Mouse (Mus musculus): ENCODE results near the gene 4930524J08Rik. TPM values are rescaled to one million over a fixed set of nuclear protein-coding genes. Genes with fewer than 3 reads are reported as not detected.

Gene 4930524J08Rik
- total RNA-seq, 2 experiments from 2014 or later, result 0.79 TPM; not detected in 1

DNA sequence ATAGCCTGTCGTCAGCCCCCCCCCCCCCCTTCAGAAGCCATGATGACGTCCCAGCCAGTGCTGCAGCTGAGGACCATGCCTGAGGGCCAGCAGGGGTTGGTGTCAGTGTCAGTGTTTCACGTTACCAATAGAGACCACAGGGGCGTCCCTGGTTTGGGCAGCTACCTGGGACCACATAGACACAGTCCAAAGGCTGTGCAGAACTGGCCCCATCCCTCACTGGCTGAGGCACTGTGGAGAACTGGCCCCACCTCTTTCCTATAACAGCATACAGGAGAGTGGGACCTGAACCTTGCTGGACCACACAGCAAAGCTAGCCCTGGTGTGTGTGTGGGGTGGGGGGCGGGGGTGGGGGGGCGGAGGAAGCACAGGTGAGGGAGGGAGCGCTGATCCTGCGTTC is 21.6 kb downstream of the 4930524J08Rik start:
- intact Hi-C loops (cut with DNase I), result no loop called here
- DNase-seq, result no peak

DNA sequence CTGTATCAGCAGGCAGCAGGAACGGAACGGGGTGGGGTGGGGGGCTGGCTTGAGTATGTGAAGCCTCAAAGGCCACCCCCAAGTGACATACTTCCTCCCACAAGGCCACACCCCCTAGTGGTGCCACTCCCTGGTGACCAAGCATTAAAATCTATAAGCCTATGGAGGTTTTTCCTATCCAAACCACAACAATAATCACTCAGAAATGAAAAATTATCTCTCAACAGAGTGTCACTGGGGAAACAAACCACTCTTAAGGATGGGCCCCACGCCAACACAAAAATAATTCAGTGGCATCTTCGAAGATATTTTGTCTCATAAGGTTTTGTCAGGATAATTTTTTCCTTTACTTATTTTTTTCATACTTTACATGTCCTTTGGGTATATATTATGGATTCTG is 25.0 kb downstream of the 4930524J08Rik start:
- DNase-seq, result no peak
- intact Hi-C loops (cut with DNase I), result no loop called here

DNA sequence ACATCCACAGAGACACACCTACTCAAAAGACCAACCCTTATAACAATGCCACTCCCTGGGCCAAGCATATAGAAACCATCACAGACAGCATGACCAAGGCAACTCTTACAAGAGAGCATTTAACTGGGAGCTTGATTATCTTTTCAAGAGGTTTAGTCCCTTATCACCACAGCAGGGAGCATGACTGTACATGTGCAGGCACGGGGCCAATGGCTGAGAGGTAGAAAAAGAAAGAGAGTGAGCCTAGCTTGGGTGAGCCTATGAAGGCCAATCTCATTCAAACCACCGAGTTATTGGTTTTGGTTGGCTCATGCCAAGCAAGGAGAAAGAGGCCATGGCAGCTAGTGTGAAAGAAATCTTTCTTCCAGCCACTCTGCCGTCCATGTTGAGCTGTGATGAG is 26.6 kb downstream of the 4930524J08Rik start:
- no peak for DNase-seq
- intact Hi-C loops (cut with DNase I), result no loop called here

DNA sequence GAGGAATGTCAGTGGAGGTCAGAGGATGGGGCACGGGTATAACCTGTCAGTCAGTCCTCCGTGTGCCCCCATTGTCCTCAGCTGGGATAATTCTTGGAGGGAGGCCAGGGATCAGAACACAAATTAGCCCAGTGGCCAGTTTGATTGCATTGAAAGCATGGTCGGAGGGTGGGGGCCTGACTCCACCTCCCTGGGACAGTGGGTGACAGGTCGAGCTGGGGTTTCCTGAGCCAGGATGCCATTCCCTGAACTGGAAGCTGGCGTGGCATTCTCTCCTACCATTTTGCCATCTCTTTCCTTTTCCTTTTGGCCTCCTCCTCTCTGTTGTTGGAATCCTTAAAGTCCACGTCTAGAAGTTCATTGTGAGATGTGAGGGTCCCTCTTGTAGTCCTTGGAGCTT is 27.0 kb downstream of the 4930524J08Rik start:
- DNase-seq, result no peak
- intact Hi-C loops (cut with DNase I), result no loop called here

DNA sequence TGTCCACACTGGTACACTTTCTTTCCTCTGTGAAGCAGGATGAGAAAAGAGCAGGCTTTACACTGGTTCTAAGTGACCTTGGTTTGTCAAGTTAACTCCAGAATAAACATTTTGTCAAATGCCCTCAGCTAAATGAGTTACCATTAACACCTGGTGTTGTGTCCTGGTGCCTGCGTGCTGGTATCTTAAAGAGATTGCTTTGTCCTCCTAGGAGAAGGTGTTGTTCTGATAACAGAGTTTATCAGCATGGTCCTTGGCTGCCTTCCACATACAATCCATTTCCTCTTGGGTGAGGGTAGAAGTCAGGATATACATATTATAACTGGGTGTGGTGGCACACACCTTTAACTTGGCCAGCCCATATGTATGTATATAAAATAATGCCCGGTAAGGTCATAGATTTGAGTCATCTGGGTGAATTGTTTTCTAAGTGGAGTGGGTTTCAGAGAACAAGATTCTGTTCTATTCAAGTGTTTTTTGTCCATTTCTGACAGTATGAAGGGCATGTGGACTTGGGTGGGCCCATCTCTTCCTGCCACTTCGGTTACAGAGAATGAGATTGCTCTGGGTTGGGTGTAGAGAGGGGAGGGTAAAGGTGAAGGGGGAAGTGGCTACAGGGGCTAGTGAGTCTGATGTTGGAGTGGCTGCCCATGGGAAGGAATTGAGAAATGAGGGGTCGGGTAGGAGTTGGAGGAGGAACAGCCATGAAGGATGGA is 27.6 kb downstream of the 4930524J08Rik start:
- DNase-seq, result no peak
- intact Hi-C loops (cut with DNase I), result no loop called here

DNA sequence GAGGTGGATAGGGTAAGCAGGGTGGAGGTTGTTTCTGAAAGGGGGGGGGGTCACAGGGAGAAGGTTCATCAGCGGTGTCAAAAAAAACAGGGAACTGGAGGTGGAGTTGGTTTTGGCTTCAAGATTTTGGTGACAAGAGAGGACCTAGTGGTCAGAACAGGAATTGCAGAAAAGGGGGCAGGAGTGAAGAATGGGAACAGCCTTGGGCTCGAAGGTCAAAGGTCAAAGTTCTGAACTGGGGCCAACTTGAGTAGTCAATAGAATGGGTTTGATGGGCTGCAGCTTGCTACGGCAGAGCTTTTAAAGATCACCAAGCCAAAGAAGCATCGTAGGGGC is 28.1 kb downstream of the 4930524J08Rik start:
- no peak for DNase-seq
- intact Hi-C loops (cut with DNase I), result no loop called here

DNA sequence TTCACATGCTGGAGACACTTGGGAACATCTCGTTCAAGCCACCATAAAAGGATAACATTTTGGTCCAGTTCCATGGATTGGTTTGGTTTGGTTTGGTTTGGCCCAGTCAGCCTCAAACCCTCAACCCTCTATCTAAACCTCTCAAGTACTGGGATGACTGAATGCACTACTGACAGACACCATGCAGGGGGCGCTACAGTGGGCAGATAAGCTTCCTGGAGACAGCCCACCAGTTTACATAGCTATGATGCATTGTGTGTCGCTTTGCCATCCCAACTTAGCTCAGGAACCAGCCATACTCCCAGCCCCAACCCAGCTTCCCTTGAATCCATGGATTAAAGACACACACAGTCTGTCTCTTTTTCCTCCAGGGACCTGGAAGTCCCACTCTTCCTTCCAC is 29.6 kb downstream of the 4930524J08Rik start:
- DNase-seq, result no peak

DNA sequence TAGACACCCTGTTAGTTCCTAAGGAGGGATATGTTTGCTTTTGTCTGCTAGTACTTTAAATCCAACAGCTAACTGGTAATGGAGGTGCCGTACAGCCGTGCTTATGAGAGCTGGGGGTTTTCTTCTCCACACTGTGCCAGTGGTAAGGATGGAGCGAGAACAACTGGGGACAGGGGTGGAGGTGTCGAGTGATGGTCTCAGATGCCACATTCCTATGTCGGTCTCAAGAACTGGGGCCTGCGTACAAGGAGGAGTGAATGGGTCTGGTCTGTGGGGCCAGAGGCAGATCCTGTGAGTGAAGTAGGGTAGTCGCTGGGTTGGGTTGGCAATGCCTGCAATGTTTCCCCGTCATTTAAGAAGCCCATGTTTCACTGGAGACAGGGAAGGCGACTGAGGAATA is 33.7 kb downstream of the 4930524J08Rik start:
- intact Hi-C loops (cut with DNase I), result no loop called here
- DNase-seq, result no peak

More for the DNA sequence above, 29.6 kb downstream of the 4930524J08Rik start:
- intact Hi-C loops (cut with DNase I), result no loop called here

DNA sequence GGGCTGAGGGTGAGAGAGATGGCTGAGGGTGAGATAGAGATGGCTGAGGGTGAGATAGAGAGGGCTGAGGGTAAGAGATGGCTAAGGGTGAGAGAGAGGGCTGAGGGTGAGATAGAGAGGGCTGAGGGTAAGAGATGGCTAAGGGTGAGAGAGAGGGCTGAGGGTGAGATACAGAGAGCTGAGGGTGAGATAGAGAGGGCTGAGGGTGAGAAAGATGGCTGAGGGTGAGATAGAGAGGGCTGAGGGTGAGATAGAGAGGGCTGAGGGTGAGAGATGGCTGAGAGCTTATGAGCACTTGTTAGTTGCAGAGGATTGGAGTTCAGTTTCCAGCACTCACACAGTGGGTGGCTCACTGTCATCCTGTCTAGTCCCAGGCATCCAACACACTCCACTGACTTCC is 41.2 kb downstream of the 4930524J08Rik start:
- no peak for DNase-seq
- intact Hi-C loops (cut with DNase I), result no loop called here

DNA sequence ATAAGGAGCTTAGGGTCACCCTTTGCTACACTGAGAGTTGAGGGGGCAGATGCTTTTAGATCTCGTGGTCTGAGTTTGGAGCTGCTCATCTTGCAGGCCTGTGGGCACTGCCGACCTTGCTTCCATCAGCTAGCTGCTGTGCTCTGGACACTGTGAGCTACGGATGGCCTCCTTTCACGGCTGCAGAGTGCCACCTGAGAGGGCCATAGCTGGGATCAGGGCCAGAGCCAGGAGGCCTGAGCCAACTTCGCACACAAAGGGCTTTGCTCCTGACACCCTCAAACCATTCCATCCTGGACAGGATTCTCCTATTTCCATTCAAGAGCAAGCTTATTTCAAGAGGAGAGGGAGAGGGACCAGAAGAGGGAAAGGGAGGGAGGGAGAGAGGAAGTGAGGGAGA is 45.5 kb downstream of the 4930524J08Rik start:
- DNase-seq, result no peak
- intact Hi-C loops (cut with DNase I), result no loop called here

DNA sequence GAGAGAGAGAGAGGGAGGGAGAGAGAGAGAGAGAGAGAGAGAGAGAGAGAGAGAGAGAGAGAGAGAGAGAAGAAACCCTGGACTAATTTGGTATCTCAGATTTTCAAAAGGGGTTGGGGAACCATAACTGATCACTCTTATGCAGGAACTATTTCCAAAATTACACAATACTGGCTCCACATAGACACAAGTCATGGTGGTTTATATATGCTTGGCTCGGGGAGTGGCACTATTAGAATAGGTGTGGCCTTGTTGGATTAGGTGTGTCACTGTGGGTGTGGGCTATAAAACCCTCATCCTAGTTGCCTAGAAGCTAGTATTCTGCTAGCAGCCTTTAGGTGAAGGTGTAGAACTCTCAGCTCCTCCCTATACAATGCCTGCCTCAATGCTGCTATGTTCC is 46.0 kb downstream of the 4930524J08Rik start:
- intact Hi-C loops (cut with DNase I), result no loop called here
- no peak for DNase-seq

Other genes with a start within 250 kb of the 4930524J08Rik start
- 10 to 100 TPM; 11.3 to 11.5 TPM for gene Rasgef1b, start 250.0 kb upstream of the 4930524J08Rik start, total RNA-seq (2021)
- not detected for gene Vamp9, start 72.8 kb upstream of the 4930524J08Rik start, total RNA-seq (2021)
- gene Hnrnpd, start 123 bp upstream of the 4930524J08Rik start, total RNA-seq (2021), result 10 to 100 TPM; 69.5 to 86.9 TPM
- gene Hnrnpdl, start 60.6 kb downstream of the 4930524J08Rik start, total RNA-seq (2021), result 10 to 100 TPM; 60.2 to 70.6 TPM
- 1 to 10 TPM; 6.5 to 8.6 TPM for gene Enoph1, start 60.9 kb downstream of the 4930524J08Rik start, total RNA-seq (2021)
- gene Tmem150c, start 180.7 kb downstream of the 4930524J08Rik start, total RNA-seq (2021), result 1 to 10 TPM; 3.3 to 9.5 TPM

Data from heart, postnatal 36 days (tissue).